Mouse (Mus musculus) megakaryocyte-erythroid progenitor cell, adult 5-6 weeks (primary cell): Measurements from ENCODE around the gene Dhx16. TPM values are rescaled to one million over a fixed set of nuclear protein-coding genes. Genes with fewer than 3 reads are reported as not detected.

ENCODE experiments used
- ATAC-seq: replicated peaks from 2 replicates; pipeline ENCODE4 v1.8.0; 2016; ENCODE audit warnings: mild to moderate bottlenecking, inconsistent platforms; ENCODE audit not compliant: severe bottlenecking, poor library complexity, low FRiP score, low TSS enrichment
- total RNA-seq, 2 experiments: library from RNA; stranded (forward) in 1 of 2; stranded (reverse) in 1 of 2; fragments of 200-1000, 215-1000 nt in 1 of 2; fragments of >200 nt in 1 of 2; fragmentation: Nextera tagmentation in 1 of 2; gene quantifications; 2 replicates each; pipeline ENCODE4 v1.2.3; 2014 to 2017

The Dhx16 gene
- total RNA-seq, 2 experiments from 2014 or later, result 68.8 to 132 TPM

DNA sequence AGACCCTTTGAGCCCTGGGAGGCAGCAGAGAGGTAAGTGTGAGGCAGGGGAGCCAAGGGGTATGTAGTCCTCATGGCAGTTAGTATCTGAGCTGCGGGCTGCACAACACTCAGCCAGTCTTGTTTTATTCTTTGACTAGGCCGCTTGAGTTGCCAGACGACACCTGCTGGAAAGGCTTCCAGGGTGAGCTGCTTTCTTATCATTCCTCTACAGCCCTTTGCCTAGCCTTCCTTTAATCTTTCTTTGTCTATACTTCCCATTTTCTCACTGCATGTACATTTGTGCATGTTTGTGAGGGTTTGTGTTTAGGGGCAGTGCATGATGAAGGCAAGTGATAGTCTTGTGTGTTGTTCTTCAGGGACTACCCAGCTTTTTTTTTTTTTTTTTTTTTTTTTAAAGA lies 28.6 kb upstream of the Dhx16 start:
- ATAC-seq, result peak; percentile 92

DNA sequence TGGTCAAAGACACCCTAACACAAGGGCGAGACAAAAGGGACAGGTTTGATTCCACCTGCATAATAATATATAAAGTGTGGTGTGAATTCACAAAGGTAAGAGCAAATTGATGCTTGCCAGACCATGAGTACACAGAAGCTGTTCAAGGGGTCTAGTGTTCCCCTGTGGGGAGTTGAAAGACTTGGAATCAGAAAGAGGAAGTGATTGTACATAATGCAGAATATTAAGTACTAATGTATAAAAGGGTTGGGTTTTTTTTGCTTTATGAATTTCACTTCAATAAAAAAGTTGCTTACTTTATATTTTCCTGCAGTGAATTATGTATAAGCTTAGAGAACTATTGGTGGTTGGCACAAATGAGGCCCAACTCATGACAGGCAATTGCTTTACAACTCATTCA lies 20.2 kb upstream of the Dhx16 start:
- ATAC-seq, result no peak

DNA sequence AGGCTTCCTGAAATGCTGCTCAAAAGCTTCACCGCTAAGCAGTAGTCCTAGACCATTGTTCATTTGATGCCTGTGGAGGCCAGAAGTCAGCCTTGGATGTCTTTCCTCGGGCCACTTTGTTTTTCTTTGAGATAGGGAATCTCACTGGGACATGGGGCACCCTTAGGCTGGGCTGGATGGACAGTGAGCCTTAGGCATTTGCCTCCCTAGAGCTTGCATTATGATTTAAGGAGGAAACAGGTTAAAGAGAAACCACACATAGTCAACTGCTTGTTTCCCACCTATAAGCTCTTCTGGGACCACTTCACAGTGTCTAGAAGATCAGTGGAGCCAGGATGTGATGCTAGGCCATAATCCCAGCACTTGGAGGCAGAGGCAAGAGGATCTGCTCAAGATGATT lies 19.8 kb upstream of the Dhx16 start:
- ATAC-seq, result no peak

DNA sequence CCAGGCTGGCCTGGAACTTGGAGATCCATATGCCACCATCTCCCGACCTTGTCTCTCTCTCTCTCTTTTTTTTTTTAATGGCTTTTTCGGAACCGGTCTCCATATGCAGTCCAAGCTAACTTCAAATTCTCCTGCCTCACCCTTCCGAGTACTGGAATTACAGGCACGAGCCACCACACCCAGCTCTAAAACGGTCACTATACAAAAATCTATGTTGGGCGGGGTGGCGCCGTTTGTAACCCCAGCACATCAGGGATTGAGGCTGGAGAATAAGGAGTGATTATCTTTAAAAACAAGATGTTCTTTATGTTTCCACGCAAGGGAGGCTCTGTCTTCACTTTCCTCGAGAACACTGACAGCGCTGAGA lies 18.8 kb upstream of the Dhx16 start:
- peak; percentile 15; the same call in 1 of the 2 replicates for ATAC-seq

DNA sequence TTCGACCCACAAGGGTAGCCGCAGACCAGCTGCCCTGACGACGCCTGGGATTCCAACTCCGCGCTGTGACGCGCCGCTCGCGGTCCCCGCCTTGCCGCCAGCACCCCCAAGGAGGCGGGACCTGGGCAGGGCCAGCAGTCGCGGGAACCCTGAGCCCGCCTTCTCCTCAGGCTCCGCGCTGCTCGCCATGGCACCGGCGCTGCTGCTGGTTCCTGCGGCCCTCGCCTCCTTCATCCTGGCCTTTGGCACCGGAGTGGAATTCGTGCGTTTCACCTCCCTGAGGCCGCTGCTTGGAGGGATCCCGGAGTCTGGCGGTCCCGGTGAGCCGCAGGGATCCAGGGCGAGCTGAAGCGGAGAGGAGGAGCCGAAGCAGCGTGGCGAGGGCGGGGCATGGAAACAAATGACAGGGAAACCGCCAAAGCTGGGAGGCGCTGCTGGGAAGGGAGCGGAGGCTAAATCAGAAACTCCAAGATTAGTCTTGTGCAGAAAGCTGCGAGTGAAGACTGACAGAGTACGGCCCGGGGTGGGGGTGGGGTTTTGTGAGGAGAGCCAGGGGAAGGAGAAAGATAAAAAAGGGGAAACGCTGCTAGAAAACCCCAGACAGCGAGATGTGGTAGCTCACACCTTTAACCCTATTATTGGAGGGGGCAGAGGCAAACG lies 18.3 kb upstream of the Dhx16 start, which contains the start of gene Nrm:
TSS of gene Nrm (plus strand) at position 121 of the 660 bp plus-strand sequence.
- peak; percentile 91 for ATAC-seq

DNA sequence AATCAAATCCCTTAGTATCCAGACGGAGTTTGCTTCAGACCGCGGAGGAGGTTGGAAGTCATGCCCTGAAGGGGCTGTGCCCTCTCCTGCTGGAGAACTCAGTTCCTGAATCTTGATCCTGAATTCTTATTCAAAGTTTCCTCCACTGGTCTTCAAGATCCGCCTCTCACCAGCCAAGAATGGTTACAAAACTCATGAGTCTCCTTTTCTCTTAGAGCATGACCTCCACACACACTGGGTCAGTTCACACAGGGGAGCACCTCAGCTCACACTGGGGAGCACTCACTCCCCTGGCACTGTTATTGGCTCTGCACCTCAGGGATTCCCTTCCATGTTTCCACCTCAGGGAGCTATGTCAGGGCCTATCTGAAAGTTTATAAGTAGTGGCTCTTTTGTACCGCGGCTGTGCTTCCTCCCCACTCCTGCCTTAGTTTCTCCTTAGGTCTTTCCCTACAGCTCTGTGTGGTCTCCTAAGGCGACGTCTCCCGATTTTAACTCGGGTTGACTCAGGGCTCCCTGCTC lies 14.7 kb upstream of the Dhx16 start:
- no peak for ATAC-seq

DNA sequence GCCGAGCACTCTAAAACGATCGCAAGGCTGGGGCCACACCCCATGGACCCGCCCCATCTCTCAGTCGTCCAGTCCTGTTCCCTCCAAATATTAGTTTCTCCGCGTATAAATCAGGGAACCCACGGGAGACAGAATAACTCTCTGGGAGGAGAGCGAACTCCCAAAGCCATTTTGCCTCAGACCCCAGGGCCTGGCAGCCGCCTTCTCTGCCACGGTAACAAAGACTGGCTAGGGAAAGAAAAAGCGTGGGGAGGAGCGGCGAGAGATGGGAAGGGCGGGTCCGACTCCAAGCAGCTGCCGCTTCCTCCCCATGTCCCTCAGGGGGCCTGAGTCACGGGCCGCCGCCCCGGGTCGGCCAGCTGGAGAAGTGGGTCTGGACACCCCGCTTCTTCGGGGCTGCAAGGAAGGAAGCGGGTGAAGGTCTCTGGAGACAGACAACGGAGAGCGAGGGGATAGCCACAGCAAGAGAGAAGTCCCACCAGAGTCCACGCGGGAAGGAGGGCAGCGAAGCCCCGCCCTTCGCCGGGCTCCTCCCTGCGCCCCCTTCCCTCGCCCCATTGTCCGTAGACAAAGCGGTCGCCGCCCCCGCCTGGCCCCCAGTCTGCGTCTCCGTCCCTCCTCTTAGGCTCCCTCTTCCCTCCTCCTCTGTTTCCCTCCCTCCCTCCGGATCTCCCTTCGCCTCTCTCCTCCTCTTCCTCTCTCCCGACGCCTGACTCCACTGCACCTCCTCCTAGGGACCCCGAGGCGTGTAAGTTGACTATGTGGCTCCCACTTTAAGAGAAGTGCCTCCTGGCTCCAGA lies 13.9 kb upstream of the Dhx16 start, which contains the start of gene Ppp1r18:
TSS of gene Ppp1r18 (plus strand) at position 113 of the 800 bp plus-strand sequence.
- no peak for ATAC-seq

DNA sequence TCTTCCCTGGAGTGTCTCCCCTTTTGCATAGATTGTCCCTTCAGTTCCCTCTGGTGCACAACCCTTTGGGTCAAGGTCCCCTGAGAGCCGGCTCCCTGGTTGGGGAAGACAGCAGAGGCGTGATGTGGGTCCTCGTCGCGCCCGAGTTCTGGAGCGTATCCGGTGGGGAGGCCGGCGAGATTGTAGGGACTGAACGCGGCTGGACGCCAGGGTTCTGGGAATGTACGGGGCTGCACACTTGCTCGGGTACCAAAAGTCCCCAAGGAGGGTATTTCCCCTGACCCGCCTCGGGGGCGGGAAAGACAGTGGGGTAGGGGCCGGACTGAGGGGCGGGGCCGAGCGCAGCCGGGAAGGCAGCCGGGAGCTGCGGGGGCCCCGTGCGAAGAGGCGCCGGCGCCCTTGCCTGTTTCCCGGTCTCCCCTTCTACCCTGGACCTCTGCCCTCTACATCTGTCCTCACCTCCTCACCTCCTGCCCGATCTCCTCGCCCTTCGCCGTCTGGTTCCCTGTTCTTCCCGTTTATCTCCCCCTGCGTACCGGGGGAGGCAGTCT lies 13.3 kb upstream of the Dhx16 start:
- no peak for ATAC-seq

DNA sequence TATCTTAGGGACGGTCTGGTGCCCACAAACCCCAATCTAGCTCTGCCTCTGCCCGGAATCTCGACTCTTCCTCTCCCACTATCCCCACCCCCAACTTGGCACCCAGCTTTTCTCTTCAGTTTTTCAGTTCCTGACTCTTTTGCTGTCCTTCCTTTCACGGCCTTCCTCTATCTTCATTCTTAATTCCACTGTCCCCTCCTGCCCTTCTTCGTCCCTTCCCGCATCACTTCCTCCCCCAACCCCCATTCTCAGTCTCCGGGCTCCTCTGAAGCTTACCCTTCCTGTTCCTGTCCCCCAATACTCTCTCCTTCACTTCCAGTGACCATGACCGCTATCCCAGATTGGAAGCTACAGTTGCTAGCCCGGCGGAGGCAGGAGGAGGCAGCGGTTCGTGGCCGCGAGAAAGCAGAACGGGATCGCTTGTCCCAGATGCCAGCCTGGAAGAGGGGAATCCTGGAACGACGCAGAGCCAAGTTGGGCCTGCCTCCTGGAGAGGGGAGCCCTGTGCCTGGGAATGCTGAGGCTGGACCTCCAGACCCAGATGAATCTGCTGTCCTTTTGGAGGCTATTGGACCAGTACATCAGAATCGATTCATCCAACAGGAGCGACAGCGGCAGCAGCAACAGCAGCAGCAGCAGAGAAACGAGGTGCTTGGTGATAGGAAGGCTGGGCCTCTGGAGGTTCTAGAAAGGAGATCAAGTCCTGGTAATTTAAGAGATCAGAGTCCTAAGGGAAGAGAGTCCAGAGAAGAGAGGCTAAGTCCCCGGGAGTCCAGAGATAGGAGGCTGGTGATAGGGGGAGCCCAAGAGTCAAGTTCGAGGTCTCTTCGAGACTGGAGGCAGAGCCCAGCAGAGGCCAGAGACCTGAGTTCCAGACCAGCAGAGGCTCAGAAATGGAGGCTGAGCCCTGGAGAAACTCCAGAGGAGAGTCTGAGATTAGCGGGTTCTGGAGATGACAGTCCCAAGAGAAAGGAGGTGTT lies 12.4 kb upstream of the Dhx16 start:
- no peak for ATAC-seq

DNA sequence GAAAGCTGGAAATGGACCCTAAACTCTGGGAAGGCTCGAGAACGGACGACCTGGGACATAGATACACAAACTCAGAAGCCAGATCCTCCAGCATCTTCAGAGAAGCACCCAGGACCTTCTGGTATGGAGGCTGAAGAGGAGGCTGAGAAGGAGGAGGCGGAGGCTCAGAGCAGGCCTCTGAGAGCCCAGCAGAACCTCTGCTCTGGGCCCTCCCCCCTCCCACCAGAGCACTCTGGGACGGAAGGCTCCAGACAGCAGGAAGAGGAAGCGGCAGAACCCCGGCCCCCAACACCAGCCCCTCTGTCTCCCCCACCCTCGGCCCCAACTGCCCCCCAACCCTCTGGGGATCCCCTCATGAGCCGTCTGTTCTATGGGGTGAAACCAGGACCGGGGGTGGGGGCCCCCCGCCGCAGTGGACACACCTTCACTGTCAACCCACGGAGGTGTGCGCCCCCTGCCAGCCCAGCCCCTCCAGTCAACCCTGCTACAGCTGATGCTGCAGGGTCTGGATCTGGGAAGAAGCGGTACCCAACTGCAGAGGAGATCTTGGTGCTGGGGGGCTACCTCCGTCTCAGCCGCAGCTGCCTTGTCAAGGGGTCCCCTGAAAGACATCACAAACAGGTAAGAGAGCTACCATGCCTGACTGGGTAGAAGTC lies 11.3 kb upstream of the Dhx16 start:
- ATAC-seq, result no peak

DNA sequence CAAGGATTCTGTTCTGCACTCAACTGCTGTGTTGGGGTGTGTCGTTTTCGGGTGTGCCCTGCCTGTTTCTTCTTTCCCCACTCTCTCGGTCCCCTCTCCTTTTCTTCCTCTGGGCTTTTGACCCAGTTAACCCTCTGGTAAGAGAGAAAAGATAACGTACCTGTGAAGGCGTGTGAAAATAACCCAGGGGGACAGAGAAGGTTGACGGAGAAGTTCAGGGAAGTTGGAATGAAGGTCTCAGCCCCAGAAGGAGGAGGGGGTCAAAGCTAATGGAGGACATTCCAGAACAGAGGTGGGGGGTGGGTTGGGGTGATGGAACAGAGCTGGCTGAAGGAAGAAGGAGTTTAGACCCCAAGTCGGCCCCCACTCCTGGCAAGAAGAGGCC lies 10.7 kb upstream of the Dhx16 start:
- ATAC-seq, result no peak

DNA sequence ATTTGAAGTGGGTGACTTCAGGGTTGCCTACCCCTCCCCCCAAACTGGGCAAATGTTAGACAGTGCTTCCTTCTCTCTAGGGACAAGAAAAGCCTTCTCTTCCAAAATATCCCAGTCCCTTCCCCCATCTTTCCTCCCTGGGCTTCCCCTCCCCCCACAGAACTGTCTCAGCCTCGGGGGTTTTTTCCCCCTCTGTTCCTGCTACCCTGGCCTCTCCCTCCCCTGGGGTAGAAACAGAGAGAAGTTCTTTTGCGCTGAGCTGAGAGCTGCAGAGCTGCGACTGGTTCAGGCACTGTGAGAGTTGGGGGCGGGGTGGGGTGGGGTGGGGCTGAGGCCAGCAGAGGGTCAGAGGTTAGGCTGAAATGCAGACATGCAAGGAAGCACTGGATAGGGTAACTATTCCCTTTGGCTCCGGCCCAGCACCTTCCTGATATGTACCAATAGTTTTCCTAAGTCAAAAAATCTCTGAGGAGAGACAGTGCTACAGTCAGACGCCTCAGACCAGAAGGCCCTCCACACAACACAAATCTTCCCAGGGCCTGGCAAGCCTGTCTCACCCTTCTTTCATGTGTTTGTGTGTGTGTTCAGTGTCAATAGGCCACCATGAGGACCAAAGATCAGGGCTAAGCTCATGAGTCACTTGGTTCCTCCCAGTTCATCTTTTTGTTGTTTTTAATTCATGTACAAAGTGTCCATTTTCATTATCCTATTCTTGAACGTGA lies 10.1 kb upstream of the Dhx16 start:
- ATAC-seq, result no peak

DNA sequence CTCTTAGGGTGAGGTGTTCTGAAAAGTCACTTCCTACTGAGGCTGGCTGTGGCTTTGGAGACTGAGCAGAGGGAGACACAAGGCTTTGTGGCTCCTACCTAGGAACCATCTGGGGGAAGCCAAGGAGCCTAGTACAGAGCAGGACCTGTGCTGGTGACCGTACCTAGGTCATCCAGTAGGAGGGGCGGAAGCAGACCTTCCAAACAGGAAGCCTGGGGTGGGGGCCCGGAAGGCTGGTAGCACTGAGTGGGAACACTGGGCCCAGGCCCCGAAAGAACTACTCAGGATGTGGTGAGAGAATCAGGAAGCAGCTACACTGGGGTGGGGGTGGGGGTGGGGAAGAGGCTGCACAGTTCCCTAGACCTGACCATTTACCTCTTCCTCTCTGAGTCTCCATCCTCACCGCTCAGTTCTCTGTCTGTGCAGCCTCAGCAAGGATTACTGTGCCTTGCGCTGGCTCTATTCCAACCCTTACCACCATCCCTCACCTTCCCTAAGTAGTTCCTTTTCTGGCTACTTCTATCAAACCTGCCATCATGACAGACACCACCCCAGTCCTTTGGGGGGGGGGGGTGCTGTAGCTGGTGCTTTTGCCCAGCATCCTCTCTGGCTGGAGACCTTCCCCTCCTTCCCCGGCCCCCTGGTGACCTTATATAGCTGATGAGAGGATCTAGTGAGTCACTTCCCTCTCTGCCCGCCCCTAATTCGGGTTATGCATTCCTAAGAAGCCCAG lies 9.3 kb upstream of the Dhx16 start:
- ATAC-seq, result no peak

DNA sequence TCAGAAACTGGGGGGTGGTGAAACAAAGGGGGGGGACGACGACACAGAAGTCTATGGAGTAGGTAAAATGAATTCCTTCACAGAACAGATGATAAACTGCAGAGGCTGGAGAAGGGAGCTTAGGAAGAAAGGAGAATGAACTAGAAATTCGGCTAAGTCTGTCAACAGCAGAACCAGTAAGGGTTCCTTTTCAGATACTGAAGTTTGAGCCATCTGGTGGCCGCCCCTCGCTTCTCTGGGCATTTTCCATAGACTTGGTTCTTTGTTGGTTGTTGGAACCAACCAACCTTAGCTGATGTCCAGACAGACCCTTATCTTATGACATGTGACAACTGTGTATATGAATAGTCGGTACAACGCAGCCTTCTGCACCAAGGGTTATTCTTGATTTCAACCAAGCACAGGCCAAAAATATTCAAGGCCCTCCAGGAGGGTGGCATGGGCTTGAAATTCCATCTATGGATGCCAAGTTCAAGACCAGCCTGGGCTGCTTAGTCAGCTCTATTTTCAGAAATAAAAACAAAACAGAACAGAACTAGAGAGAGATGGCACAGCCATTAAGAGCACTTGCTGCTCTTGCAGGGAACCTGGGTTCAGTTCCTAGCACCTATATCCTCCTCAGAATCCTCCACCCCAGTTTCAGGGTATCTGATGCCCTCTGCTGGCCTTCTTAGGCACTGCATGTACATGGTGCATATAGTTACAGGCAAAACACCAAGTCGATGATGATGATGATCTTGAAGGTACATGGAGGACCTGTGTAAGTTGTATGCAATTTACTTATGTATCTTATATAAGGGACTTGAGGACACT lies 8.5 kb upstream of the Dhx16 start:
- ATAC-seq, result no peak

DNA sequence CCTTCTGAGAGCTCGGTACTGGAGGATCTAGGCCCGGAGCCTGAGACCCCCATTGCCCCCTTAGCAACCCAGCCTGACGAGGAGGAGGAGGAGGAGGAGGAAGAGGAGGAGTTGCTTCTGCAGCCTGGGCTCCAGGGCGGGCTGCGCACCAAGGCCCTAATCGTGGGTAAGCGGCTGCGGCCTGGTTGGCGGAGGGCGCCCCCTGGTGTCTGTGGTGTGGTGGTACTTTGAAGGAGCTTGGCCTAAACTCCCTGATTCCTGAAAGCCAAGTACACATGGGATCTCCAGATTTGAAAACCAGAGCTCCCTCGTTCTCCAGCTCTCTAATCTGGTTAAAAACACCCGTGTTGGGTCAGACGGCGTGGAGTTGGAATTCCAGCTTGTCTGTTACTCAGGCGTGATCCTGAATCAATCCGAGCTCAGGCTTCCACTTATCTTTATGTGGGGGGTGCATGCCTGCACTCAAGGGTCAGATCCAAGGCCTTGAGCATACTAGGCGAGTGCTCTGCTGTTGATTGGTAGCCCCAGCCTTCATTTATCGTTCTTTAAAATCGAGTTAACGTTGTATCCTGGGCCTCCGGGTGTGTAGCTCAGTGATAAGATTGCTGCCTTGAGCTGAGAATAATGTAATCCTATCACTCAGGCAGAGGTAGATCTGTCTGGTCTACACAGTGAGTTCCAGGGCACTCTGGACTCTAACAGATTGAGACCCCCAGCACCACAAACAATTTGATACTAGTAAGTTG lies 5.7 kb upstream of the Dhx16 start:
- ATAC-seq, result peak; percentile 80

DNA sequence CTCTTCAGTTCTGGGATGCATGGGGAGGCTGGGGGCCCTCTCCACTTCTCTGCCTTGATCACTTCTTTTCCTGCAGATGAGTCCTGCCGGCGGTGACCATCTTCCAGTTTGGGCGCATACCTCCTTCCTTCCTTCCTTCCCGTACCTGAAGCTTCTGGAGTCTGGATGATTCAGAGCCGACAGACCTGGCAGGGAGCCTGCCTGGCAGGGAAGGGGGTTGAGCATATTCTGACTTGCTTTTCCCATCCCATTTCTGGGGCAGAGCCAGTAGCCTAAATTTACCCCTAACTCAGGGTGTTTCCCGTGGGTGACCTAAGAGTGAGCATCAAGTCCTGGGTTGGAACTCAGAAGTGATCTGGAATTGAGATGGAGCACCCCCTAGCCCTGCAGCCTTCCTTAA lies 4.9 kb upstream of the Dhx16 start:
- no peak for ATAC-seq
